Mouse (Mus musculus) erythroblast, embryonic 14.5 days (primary cell): Measurements from ENCODE around the gene Arhgef19.

ENCODE experiments used
- GATA1 ChIP-seq: IDR thresholded peaks from 2 replicates; pipeline ENCODE4 v1.6.1; 2012; ENCODE audit warnings: low read length, inconsistent platforms, mixed read lengths
- TAL1 ChIP-seq: IDR thresholded peaks from 3 replicates; pipeline ENCODE4 v1.6.1; 2012; ENCODE audit warnings: low read length, inconsistent platforms, mixed read lengths

GRCm38 (mm10) chr4:141219583-141220213, 19.6 kb upstream of the Arhgef19 start:
- no peak for TF ChIP-seq GATA1
- TF ChIP-seq TAL1 = no peak
